Mouse (Mus musculus) urinary bladder, postnatal 4 days (tissue): ENCODE measurements around the gene Vav2.
A peak's percentile ranks its signal among the peaks of the same experiment; 100 is the strongest.

ENCODE experiments used
- DNase-seq, 2 experiments: peaks; one replicate each; pipeline ENCODE4 v3.0.0; 2021 to 2022; ENCODE audit warnings: low spot score in 2 of 2

The Vav2 gene

DNA sequence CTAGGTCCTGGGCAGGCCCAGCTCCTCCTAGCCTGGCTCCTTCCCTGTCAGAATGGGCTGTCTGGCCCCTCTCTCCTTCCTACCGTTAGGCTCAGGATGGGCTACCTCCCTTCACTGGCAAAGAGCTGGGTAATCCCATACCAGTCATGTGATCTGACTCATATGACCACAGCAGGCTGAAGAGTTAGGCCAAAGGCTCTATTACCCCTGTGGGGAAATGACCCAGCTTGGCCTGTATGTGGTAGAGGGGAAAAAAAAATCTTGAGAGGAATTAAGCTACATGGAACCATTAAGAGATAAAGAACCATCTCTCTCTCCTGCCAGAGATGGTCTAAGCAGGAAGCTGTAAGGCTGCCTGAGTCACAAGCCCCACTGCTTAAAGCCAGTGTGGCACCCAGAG is 108.6 kb downstream of the Vav2 start:
- DNase-seq, result no peak

DNA sequence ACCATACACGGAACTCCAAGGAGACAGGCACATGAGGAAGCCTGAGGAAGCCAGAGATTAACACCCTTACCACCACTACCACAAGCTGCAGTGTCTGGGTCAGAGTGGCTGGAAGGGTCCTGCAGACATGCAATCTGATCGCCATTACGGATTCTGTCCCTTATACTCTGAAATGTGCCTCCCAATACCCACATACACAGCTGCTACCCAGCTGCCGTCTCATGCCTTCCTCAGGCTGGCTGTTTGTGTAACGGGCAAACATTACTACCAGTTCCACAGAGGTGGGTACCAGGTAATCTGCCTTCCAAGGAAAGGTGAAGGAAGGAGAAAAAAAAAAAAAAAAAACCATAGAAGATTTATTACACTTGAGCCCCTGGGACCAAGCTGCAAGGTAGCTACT is 110.7 kb downstream of the Vav2 start:
- DNase-seq, result no peak

DNA sequence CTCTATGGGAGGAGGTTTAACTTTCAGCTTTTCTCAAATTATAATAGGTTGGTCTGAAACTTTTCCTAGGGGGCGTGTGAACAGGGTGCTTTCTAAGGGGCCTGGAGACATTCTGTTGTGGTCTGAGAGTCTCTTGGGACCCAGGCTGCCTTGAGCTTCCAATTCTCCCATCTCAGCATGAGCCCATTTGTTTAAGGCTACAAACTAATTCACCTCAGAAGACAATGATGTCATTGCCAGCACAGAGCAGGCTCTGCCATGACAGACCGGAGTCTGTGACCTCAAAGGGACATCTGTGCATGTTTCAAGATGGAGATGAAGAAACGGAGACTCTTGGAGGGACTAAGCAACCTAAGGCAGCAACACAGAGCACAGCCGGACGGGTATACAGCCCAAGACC is 112.6 kb downstream of the Vav2 start:
- no peak for DNase-seq

DNA sequence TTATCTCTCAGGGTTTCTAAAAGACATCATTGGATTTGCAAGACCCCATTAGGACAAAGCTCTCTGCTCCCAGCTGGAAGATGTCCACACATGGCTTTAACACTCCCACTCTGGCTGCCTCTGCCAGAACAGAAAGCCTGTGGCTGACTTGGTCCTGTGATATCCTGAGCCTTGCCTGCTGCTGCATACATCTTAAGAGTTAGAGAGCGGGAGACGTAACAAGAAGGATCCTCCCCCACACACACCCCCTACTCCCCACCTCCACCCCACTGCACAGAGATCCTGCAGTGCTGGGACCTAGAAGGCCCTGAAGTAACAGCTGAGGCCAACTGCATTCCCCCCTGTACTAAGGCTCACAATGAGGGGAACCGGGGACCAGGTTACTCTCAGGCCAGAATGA is 114.3 kb downstream of the Vav2 start:
- DNase-seq, result no peak

DNA sequence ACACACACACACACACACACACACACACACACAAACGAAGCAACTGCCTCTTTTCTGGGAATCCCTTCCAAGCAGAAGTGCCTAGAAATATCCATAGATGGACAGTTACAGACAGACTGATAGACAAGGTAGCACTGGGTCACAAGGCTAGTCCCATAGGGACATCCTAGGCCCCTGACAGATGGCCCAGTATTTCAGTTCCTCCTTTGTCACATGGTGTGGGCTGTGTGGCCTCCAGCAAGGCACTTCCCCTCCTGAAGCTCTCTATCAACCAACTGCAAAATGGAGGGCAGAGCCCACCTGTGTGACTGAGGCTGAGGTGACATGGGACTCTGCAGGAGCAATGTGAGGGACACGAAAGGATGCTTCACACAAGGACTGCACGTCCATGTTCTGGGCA is 115.2 kb downstream of the Vav2 start:
- DNase-seq, result no peak

DNA sequence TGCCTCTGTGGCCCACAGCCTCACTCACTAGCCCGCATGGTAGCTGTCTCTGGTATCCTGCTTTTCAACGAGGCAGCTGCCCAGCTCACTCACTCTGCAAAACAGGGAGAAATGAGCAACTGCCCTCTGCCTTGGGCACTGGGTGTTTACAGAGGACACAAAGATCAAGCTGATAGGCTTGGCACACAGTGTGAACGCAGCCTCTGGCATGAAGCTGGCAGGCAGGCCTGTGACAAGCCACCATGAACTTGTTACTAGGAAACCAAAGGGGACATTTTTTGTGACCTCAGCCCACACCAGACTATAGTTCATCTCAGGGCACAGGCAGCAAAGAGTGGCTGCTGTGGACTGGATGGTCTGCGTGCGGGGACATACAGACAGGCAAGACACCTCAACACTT is 115.9 kb downstream of the Vav2 start:
- no peak for DNase-seq

DNA sequence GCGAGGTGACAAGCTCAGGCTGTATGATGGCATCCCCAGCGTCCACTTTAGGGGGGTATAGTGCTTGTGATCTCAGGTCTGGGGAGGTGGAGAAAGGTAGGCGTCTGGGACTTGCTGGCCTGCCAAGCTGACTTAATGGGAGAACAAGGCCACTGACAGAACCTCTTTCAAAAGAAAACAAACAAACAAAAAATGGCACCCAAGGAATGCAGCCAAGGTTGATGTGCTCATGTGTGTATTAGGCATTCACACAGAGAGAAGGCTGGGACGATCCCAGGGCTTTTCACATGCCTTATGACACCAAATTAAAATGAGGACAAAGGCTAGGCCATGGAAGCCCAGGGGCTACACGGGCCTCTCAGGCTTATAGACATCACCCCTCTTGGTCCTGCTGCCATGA is 116.6 kb downstream of the Vav2 start:
- no peak for DNase-seq

DNA sequence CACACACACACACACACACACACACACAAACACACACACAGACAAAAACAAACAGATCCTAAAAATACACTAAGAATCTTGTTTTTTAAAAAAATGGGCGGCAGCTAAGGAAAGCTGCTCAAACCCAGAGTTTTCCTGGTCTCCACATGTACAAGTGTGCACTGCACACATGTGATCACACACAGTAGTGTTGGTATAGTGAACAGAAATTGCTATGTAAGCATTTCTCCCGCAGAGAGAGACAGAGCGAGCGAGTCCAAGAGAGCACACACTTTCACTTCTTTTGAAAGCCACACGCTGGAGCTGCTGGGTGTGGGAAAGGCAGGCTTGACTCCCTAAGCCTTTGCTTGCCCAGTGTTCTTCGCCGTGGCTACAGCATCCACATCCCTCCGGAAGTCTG is 120.2 kb downstream of the Vav2 start:
- DNase-seq, result no peak

DNA sequence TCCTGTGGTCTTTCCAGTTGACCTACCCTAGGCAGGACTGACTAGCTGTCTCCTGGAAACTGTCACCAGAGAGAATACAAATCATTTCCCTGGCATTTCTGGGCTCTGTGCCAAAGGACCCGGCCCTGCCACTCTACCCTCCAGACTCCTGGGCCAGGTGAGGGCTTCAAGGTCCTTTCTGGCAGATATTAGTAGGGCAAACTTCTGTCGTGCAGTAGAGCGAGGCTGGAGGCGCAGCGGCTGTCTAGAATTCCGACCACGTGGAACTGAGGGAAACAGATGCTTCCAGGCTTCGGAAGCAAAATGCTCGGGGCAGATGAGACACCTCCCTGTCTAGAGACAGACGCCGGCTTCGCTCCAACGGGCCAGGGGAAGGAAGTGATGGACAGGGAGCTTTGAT is 122.1 kb downstream of the Vav2 start:
- DNase-seq, result no peak

DNA sequence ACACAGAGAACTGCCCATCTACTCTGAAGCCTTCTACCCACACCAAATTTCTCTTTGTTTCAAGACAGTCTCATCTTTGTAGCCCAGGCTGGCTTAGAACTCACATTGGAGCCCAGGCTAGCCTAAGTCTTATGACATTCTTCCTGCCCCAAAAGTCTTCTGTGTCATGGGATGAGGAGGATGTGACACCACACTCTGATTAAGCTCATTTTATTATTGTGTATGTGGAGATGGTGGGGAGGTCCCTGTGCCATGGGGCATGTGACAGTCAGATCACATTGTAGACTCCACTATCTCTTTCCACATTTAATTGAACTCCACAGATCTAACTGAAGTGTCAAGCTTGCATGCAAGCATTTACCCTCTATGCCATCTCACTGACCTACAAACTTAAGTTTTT is 122.8 kb downstream of the Vav2 start:
- no peak for DNase-seq

DNA sequence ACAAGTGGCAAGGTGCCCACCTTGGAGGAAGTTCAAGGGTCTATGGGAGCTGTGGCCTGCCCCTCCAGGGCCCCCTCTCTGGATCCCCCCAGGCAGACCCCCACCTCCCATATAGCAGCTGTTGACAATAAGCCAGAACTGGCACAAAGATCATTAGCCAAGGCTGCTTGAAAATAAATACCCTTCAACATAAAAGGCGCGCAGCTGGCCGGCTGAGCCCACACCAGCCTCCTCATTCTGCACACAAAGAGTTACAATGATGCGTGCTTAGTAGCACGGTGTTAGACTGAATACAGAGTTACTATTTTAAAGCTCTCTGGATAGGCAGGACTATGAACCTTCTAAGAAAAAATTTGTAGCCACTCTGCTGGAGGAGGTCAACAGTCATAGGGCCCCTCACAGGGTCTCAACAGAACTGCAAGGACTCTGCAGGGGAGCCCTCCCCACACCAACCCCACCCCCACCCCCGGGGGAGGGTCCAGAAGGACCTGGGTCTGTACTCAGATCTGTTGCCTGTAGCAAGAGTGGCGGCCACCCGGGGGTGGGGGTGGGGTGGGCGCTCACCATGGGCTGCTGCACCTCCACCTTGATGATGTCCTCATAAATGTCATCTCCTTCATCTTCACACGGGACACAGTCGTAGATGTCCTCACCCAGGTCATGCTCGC is 125.3 kb downstream of the Vav2 start:
- DNase-seq, result no peak

DNA sequence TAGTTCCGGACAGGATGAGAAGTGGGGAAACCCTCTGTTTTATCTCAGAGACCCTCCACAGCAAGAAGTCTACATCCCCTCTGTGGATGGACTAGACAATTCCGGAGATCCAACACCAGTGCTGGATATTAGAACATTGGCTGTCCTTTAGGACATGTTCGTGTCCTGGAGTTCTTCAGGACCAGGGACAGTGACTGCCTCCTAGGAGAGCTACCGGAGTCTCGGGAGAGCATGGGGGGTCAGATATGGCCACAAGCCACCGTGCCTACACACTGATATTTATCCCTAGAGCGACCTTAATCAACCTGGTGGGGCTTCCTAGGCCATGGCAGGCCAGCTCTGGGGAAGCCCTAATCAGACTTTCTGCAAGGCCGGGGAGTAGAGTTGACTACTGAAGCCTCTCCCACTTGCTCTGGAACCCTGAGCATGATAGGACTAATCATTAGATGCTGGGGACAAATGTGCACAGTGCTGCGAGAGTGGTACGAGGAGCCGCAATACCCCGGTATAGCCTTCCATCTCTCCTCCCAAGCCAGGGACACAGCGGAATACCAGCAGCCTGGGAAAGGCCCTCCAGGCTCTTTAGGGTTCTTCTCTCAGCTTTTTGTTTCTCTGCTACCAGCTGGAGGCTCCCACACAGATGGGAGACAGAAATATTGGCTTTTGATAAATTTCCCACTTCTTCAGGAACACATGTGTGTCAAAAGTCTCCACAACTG is 125.9 kb downstream of the Vav2 start:
- DNase-seq, result no peak

DNA sequence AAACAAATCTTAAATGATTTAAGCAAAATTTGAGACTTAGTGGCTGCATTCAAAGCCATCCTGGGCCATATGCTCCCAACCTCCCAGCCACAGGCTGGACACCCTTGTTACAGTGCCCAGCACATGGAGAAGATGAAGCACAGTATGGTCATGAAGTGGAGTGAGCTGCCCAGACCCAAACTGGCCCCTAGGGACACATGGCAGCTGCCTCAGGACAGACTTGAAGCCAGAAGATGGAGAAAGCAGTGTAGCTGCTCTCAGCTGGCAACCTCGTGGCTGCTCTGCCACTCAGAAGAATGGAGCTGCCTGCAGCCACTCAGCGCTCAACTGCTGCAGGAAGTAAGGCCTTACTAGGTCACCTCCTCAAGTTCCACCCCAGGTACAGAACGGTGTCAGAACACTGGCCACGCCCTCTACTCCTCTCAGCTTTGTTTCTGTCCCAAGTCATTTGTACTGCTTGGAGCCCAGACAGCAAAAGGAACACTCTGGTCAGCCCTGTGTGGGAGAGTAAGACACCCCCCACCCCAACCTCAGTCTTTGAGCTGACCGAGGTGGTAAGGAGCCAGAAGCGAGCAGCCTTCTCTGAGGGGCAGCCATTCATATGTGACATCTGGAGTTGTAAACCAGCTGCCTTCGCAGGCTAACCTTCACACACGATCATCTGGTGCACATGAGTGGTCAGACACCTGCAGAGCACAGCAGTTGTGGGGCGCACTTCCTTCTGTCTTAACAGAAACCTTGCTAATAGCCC is 130.0 kb downstream of the Vav2 start:
- no peak for DNase-seq

DNA sequence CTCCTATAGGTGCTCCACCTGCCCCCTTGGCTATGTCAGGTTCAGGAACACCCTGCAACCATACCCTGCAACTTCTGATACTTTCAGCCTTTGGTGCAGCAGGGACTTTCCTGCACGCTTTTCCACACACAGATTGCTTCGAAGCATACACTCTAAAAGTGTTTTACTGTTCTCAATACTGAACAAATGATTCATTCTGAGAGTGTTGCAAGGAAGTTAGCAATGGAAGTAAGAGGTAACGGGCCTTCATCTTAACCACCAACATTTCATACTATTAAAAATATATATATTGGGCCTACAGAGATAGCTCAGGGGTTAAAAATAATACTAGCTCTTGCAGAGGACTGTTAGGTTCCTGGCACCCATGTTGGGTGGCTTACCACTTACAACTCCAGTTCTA is 132.1 kb downstream of the Vav2 start:
- DNase-seq, result no peak

DNA sequence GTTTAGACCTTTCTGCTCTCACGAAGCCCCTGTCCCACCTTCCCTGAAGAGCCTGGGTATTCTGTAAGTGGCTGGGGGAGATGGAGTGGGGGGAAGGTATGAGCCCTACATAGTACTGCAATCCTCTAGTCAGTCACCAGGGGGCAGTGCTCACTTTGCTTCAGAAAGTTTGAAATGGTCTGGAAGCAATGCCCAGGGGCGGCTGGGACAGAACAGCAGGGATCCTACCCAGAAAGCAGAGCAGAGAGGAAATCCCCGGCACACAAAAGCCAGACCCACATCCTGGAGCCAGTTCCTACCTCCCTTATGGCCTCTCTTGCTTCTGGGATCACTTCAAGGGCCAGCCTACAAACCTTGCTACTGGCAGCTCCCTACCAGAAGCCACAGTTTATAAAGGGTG is 137.8 kb downstream of the Vav2 start:
- peak; percentile 69 to 82 for DNase-seq

DNA sequence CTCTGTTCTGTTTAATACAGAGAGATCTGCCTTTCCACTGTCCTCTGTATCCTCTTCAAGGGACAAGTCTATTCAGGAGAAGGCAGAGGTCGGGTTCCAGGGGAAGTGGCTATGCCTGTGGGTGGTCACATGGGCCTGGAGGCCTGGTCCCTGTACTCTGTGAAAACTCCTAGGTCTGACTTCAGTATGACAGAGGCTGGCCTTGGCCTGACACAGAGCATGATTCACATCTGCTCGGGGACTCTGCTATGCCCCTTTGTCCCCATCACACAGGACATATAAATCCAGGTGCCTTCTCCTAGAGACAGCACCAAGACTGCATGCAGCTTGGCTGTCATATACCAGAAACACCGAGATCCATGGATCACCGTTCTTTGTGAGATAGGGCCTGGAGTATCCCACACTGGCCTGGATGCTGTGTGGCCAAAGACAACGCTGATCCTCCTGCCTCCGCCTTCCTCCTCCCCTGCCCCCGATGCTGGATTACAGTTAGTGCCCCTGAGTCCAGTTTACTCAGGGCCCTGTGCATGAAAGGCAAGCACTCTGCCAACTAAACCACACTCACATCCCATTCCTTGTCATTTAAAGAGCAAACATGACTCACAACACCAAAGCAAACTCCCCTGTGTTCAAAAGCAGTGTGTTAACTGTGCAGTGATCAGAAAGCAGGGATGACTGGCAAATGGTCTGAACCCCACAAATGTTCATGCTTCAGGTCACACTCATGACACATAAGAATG is 139.7 kb downstream of the Vav2 start:
- no peak for DNase-seq

DNA sequence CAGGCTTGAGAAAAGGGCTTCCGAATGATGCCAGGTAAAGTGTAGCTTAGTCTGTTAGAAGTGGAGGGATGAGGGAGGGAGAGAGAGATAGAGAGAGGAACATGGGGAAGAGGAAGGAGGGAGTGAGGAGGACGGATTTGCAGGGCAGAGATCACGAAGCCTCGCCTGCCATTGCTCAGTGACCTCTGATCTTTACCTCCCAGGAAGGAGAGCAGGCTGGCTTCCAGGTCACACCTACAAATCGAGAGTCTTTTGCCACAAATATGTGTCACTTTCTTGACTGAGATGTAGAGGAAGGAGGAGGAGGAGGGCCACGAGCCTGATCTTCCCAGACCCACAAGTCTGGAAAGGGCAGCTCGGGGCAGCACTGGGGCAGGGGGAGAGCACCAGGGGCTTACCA is 142.4 kb downstream of the Vav2 start:
- no peak for DNase-seq

DNA sequence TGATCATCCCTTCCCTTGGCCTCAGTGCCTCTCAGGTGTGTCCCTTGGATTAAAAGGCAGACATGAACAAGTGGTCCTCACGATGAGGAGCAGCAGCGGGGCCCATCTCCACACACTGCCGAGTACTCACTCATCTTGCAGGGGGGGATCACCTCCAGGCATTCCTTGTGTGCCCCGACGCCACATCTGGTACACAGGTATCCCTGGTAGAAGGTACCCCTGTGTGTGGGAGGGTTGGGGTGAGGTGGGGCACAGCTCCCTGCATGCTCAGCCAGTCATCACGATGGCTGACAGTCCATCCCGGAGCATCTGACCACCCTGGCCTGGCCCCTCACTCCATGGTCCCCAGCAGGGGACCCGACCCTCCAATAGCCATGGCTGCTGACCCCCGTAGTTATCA is 145.1 kb downstream of the Vav2 start:
- DNase-seq, result no peak

DNA sequence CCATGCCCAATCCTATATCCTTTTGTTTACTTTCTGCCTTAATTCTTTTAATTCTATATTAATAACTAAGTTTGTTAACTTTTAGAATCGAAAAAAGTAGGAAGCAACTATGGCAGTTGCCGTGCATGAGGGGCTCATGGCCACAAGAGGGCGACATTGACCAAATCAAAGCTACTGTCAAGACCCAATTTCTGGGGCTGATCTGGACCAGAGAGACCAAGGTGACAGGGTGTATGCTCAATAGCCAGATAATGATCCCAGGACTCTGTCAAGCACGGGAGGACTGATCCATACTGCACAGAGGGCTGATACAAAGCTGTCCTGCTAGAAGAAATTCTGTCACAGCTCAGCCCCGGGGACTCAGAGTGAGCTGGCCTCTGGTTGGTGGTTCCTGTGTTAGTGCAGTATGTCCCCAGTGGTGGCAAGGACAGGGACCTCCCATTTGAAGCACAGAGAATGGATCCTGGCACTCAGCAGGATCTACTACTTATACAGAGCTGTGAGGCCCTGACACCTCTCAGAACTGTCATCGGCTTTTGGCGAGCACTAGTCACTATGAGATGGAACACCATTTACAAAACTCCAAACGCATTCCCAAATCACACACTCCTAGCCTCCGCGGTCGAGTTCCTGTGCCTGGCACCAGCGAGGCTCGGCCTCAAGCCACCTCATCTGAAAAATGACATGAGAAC is 145.8 kb downstream of the Vav2 start:
- DNase-seq, result peak; percentile 53 to 73

DNA sequence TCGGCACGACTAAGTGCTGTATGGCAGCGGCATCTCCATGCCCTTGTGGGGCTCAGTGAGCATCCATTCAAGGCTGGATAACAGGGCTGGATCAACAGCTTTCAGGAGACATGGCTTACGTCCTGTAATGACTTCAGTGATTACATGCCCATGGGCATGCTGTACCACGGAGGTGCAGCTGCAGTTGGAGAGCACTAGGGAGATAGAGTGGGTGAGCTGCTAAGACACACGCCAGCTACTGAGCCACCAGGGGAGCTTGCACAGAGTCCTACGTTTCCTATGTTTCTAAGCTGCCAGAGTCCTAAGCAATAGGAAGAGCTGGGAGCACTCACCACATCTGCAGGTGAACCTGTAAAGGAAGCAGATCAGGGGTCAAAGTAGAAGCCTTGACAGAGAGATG is 148.0 kb downstream of the Vav2 start:
- DNase-seq, result no peak

DNA sequence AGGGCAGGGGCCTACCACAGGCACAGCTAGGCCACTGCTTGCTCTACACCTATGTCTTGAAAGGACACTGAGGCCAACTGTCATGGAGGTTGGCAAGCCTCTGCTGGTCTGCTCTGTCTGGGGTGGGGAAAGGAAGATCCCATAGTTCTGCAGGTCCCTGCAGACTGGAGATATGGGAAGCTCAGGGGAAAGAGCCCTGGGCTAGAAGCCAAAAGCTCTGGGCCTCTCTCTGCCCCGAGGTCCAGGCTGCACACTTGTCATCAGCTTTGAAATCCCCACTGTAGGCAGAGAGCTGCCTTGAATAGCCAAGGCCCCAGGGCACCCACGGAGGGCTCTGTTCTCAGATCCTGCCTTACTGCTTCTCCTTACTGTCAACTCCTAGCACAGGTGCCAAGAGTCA is 158.5 kb downstream of the Vav2 start:
- DNase-seq, result no peak

DNA sequence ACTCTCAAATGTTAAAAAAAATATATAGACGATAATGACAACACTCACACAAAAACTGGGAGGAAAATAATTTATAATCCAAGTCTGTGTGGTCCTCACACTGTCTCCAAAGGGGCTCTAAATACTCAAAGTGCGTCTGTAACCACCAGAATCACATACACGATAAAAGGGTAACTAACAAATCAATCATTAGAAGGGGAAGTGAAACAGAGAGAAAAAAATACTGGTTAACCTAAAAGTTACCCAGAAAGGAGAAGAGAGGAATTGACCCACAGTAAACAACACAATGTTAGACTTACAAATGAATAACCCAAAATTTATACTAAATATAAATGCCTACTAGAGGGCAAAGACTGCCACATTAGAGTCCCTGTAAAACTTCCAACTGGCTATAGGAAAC is 161.0 kb downstream of the Vav2 start:
- DNase-seq, result no peak
